Mouse (Mus musculus) lung, embryonic 15.5 days (tissue): ENCODE data around the gene Endod1. TPM values are rescaled to one million over a fixed set of nuclear protein-coding genes. Genes with fewer than 3 reads are reported as not detected.

Experiments used
- ATAC-seq: fragments of 200-750 bp; cut with Nextera tagmentation; 2 replicates; pipeline ENCODE4 v1.8.0; 2017; ENCODE audit warnings: moderate number of reproducible peaks, borderline replicate concordance; ENCODE audit not compliant: low FRiP score, low TSS enrichment; ENCODE audit errors: extremely low read depth
- H3K27ac ChIP-seq: fragments of 300-500 bp; sonication (generic); 2 replicates; pipeline ENCODE4 v1.5.1; 2015; ENCODE audit warnings: moderate library complexity, mild to moderate bottlenecking, inconsistent platforms
- H3K27me3 ChIP-seq: fragments of 300-500 bp; sonication (generic); 2 replicates; pipeline ENCODE4 v1.6.1; 2015; ENCODE audit warnings: inconsistent platforms
- H3K36me3 ChIP-seq: fragments of 300-500 bp; sonication (generic); 2 replicates; pipeline ENCODE4 v1.6.1; 2015; ENCODE audit warnings: inconsistent platforms
- H3K4me1 ChIP-seq: fragments of 300-500 bp; sonication (generic); 2 replicates; pipeline ENCODE4 v1.6.1; 2015; ENCODE audit warnings: inconsistent platforms
- H3K4me2 ChIP-seq: fragments of 300-500 bp; sonication (generic); 2 replicates; pipeline ENCODE4 v1.6.1; 2015; ENCODE audit warnings: inconsistent platforms, mild to moderate bottlenecking, moderate library complexity
- H3K4me3 ChIP-seq: fragments of 300-500 bp; sonication (generic); 2 replicates; pipeline ENCODE4 v1.5.1; 2015; ENCODE audit warnings: mild to moderate bottlenecking, inconsistent platforms
- H3K9ac ChIP-seq: fragments of 300-500 bp; sonication (generic); 2 replicates; pipeline ENCODE4 v1.6.1; 2015; ENCODE audit warnings: inconsistent platforms
- H3K9me3 ChIP-seq: fragments of 300-500 bp; sonication (generic); 2 replicates; pipeline ENCODE4 v1.6.1; 2016; ENCODE audit warnings: inconsistent platforms
- WGBS: fragments of 180-500 bp; shearing (Covaris S2); methylation state at CpG from one replicate; pipeline ENCODE4 v1.1.7; 2015; 5-methylcytosine and 5-hydroxymethylcytosine counted together
- polyA plus RNA-seq: library from polyadenylated mRNA; unstranded; fragments of >200 nt; fragmentation: Nextera tagmentation; extraction: Ambion mirVana; gene quantifications from 2 replicates; pipeline ENCODE4 v1.2.1, GENCODE M21; 2015

Gene Endod1
- polyA plus RNA-seq, 1 experiment from 2014 or later, result 19.1 TPM

GRCm38 (mm10) chr9:14304262-14304968 lies 76.9 kb downstream of the Endod1 start:
- H3K27me3 ChIP-seq, result no peaks in the 10 kb centered on the region
- H3K27ac ChIP-seq, result no peak overlapping the region
- WGBS, result 74% methylated on average over 9 of the region's 9 CpGs
- peaks cover 11% of the 10 kb centered on the region for H3K36me3 ChIP-seq
- no peak overlapping the region for H3K9ac ChIP-seq
- no peaks in the 10 kb centered on the region for H3K9me3 ChIP-seq
- no peak overlapping the region for H3K4me2 ChIP-seq
- H3K4me1 ChIP-seq, result peaks cover 12% of the 10 kb centered on the region; the same call in 1 of the 2 replicates
- ATAC-seq, result no peak
- H3K4me3 ChIP-seq, result no peak overlapping the region

Other genes with a start within 250 kb of the Endod1 start
- 16.6 and 16.7 TPM in 2 replicates for gene Sesn3, start 106.4 kb downstream of the Endod1 start, polyA plus RNA-seq
- 0.26 and 0.31 TPM in 2 replicates for gene Kdm4d, start 119.0 kb upstream of the Endod1 start, polyA plus RNA-seq
- gene Cwc15, start 119.1 kb upstream of the Endod1 start, polyA plus RNA-seq, result 149 and 150 TPM in 2 replicates